In the genomic region with DNA sequence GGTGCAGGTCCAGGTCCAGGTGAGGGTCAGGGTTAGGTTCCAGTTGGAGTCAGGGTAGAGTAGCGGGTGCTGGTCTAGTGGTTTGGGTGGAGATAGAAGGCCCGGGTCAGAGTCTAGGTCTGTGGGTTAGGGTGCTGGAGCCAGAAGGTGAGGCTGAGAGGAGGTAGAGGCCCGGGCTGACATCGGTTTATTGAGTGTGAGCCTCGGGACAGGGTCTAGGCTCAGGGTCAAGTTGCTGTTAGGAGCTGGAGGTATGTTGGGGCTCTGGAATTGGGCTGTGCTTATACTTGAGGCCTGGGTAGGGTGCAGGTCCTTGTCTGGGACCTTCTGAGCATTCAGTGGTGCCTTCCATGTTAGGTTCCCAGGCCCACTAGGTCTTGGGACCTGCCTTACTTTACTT, we compare ENCODE assay signal across 8 mouse cellular contexts. TPM values are rescaled to one million over a fixed set of nuclear protein-coding genes. Genes with fewer than 3 reads are reported as not detected.
DNase-seq lines count a peak whose midpoint lies in the region; ATAC-seq and TF ChIP-seq lines count a peak whose summit lies in the region.

No protein-coding gene starts in this region.

- no peaks in the 10 kb centered on the region for H3K9me3 ChIP-seq in embryonic facial prominence, embryonic 14.5 days (ENCODE audit: control insufficient read depth, low read length)
- H3K9me3 ChIP-seq in intestine, embryonic 16.5 days (ENCODE audit: control insufficient read depth, low read length), result no peaks in the 10 kb centered on the region
- H3K9me3 ChIP-seq in neural tube, embryonic 12.5 days, result no peaks in the 10 kb centered on the region

- WGBS in liver, adult 2 months, result 21% methylated on average over 5 of the region's 5 CpGs
- 45% methylated on average over 5 of the region's 5 CpGs for WGBS in embryonic facial prominence, embryonic 14.5 days
- 38% methylated on average over 5 of the region's 5 CpGs for WGBS in intestine, embryonic 16.5 days
- 51% methylated on average over 5 of the region's 5 CpGs for WGBS in neural tube, embryonic 12.5 days

- peaks cover 15% of the 10 kb centered on the region; the same call in 1 of the 2 replicates for H3K79me2 ChIP-seq in liver, adult 2 months (ENCODE audit: control insufficient read depth, insufficient read depth, low read length)

- H3K4me3 ChIP-seq in liver, adult 2 months (ENCODE audit: insufficient read depth, low read depth, low read length), result peak overlapping the region; percentile 93
- peak overlapping the region; percentile 93 for H3K4me3 ChIP-seq in embryonic facial prominence, embryonic 14.5 days (ENCODE audit: low read depth, low read length)
- peak overlapping the region; percentile 91 for H3K4me3 ChIP-seq in intestine, embryonic 16.5 days (ENCODE audit: low read length)
- peak overlapping the region; percentile 92 for H3K4me3 ChIP-seq in neural tube, embryonic 12.5 days

- no peak for TF ChIP-seq CTCF in liver, adult 2 months (IDR thresholded peaks at IDR 0.05; ENCODE audit: low read depth, low read length)

- no peaks in the 10 kb centered on the region for H3K27me3 ChIP-seq in liver, adult 2 months (ENCODE audit: control insufficient read depth, insufficient read depth, low read length)
- H3K27me3 ChIP-seq in embryonic facial prominence, embryonic 14.5 days (replicated peaks; ENCODE audit: control insufficient read depth, insufficient read depth, low read length), result no peaks in the 10 kb centered on the region
- no peaks in the 10 kb centered on the region for H3K27me3 ChIP-seq in intestine, embryonic 16.5 days (replicated peaks; ENCODE audit: control insufficient read depth, insufficient read depth, low read length)
- H3K27me3 ChIP-seq in neural tube, embryonic 12.5 days (replicated peaks), result no peaks in the 10 kb centered on the region

- H3K36me3 ChIP-seq in liver, adult 2 months (ENCODE audit: control insufficient read depth, insufficient read depth, low read length), result no peaks in the 10 kb centered on the region
- 0 out of 2 replicates have a peak, but pooled peaks cover 9% of the 10 kb centered on the region for H3K36me3 ChIP-seq in embryonic facial prominence, embryonic 14.5 days (ENCODE audit: control insufficient read depth, insufficient read depth, low read length)
- H3K36me3 ChIP-seq in intestine, embryonic 16.5 days (ENCODE audit: control insufficient read depth, insufficient read depth, low read length), result no peaks in the 10 kb centered on the region
- H3K36me3 ChIP-seq in neural tube, embryonic 12.5 days, result peaks cover 14% of the 10 kb centered on the region

- no peak for DNase-seq in liver, adult 2 months (ENCODE audit: extremely low read depth, low read depth, low spot score)
- no peak for DNase-seq in liver
- DNase-seq in embryonic facial prominence, embryonic 14.5 days (ENCODE audit: low spot score), result no peak
- DNase-seq in left cerebral cortex, adult 8-10 months (ENCODE audit: low spot score in 2 of 2), result no peak
- DNase-seq in cerebellum, adult 11 months, result no peak
- no peak for DNase-seq in layer of hippocampus, adult 11-12 months (ENCODE audit: low spot score)

- peak overlapping the region; percentile 82 for H3K9ac ChIP-seq in liver, adult 2 months (ENCODE audit: low read depth, low read length)
- H3K9ac ChIP-seq in embryonic facial prominence, embryonic 14.5 days (ENCODE audit: low read depth, low read length), result peak overlapping the region; percentile 81
- H3K9ac ChIP-seq in intestine, embryonic 16.5 days (ENCODE audit: low read depth, low read length), result peak overlapping the region; percentile 84
- peak overlapping the region; percentile 88 for H3K9ac ChIP-seq in neural tube, embryonic 12.5 days

- no peak for TF ChIP-seq POLR2A in liver, adult 2 months (IDR thresholded peaks at IDR 0.05; ENCODE audit: extremely low read depth, insufficient read depth, low read length)

- H3K4me2 ChIP-seq in embryonic facial prominence, embryonic 14.5 days (ENCODE audit: low read depth, low read length), result peak overlapping the region; percentile 80
- H3K4me2 ChIP-seq in intestine, embryonic 16.5 days (ENCODE audit: low read depth, low read length), result peak overlapping the region; percentile 90
- H3K4me2 ChIP-seq in neural tube, embryonic 12.5 days (replicated peaks), result peak overlapping the region; percentile 93

- ATAC-seq in embryonic facial prominence, embryonic 14.5 days (ENCODE audit: low read depth), result no peak
- ATAC-seq in intestine, embryonic 16.5 days, result no peak
- peak; percentile 13 for ATAC-seq in neural tube, embryonic 12.5 days (ENCODE audit: low FRiP score, low read depth)

- no peak overlapping the region for H3K27ac ChIP-seq in liver, adult 2 months (replicated peaks; ENCODE audit: insufficient read depth, low read depth, low read length)
- H3K27ac ChIP-seq in embryonic facial prominence, embryonic 14.5 days (replicated peaks; ENCODE audit: low read depth, low read length), result no peak overlapping the region
- H3K27ac ChIP-seq in intestine, embryonic 16.5 days (ENCODE audit: low read length), result no peak overlapping the region
- no peak overlapping the region for H3K27ac ChIP-seq in neural tube, embryonic 12.5 days

- H3K4me1 ChIP-seq in liver, adult 2 months (ENCODE audit: control insufficient read depth, insufficient read depth, low read length), result peaks cover 8% of the 10 kb centered on the region
- peaks cover 7% of the 10 kb centered on the region for H3K4me1 ChIP-seq in embryonic facial prominence, embryonic 14.5 days (ENCODE audit: control insufficient read depth, insufficient read depth, low read length)
- H3K4me1 ChIP-seq in intestine, embryonic 16.5 days (ENCODE audit: control insufficient read depth, insufficient read depth, low read length), result peaks cover 10% of the 10 kb centered on the region
- H3K4me1 ChIP-seq in neural tube, embryonic 12.5 days, result peaks cover 16% of the 10 kb centered on the region

RNA-seq across cellular contexts. Expression of gene Traf3ip1, which starts 0.9 kb away (rescaled TPM):
- total RNA-seq in liver, adult 2 months (2014; rRNA removed), result 3.2 and 3.6 TPM in 2 replicates
- polyA plus RNA-seq in liver, adult 2 months (2012; rRNA removed), result 3.4 and 3.8 TPM in 2 replicates
- 5.5 and 6.8 TPM in 2 replicates for polyA plus RNA-seq in embryonic facial prominence, embryonic 14.5 days (2014; fragmentation: Nextera tagmentation; extraction: Ambion mirVana)
- 6.2 and 6.7 TPM in 2 replicates for polyA plus RNA-seq in intestine, embryonic 16.5 days (2015; fragmentation: Nextera tagmentation; extraction: Ambion mirVana)
- 11.5 and 13.9 TPM in 2 replicates for polyA plus RNA-seq in neural tube, embryonic 12.5 days (2016; fragmentation: Nextera tagmentation; extraction: Ambion mirVana)
- 10 to 100 TPM; 12.5 to 15.3 (median 13.9) TPM for total RNA-seq in left cerebral cortex, adult 8-10 months (2022)

RNA-seq across cellular contexts. Expression of gene Per2, which starts 36.2 kb away (rescaled TPM):
- total RNA-seq in liver, adult 2 months (2014; rRNA removed), result 5.7 and 7.7 TPM in 2 replicates
- polyA plus RNA-seq in liver, adult 2 months (2012; rRNA removed), result 3.9 and 4.9 TPM in 2 replicates
- 3.9 and 4.7 TPM in 2 replicates for polyA plus RNA-seq in embryonic facial prominence, embryonic 14.5 days (2014; fragmentation: Nextera tagmentation; extraction: Ambion mirVana)
- polyA plus RNA-seq in intestine, embryonic 16.5 days (2015; fragmentation: Nextera tagmentation; extraction: Ambion mirVana), result 8.9 and 11.7 TPM in 2 replicates
- 2.8 and 3.6 TPM in 2 replicates for polyA plus RNA-seq in neural tube, embryonic 12.5 days (2016; fragmentation: Nextera tagmentation; extraction: Ambion mirVana)
- total RNA-seq in left cerebral cortex, adult 8-10 months (2022), result 10 to 100 TPM; 18.4 to 36.8 (median 25.1) TPM

RNA-seq across cellular contexts. Expression of gene Asb1, which starts 45.0 kb away (rescaled TPM):
- total RNA-seq in liver, adult 2 months (2014; rRNA removed), result 3.5 and 4.4 TPM in 2 replicates
- polyA plus RNA-seq in liver, adult 2 months (2012; rRNA removed), result 3.5 and 4.6 TPM in 2 replicates
- 8.0 TPM in 2 replicates for polyA plus RNA-seq in embryonic facial prominence, embryonic 14.5 days (2014; fragmentation: Nextera tagmentation; extraction: Ambion mirVana)
- polyA plus RNA-seq in intestine, embryonic 16.5 days (2015; fragmentation: Nextera tagmentation; extraction: Ambion mirVana), result 3.1 and 3.4 TPM in 2 replicates
- polyA plus RNA-seq in neural tube, embryonic 12.5 days (2016; fragmentation: Nextera tagmentation; extraction: Ambion mirVana), result 17.4 and 20.7 TPM in 2 replicates
- total RNA-seq in left cerebral cortex, adult 8-10 months (2022), result 10 to 100 TPM; 35.5 to 40.9 (median 39.1) TPM
